Mouse (Mus musculus) ES-E14 (cell line): Measurements from ENCODE around the gene Pim2.

Experiments
- CHD2 ChIP-seq: IDR thresholded peaks from 2 replicates; pipeline ENCODE4 v1.6.1; 2014; ENCODE audit warnings: mild to moderate bottlenecking, low read depth, low read length, inconsistent platforms
- ZC3H11A ChIP-seq: IDR thresholded peaks from 2 replicates; pipeline ENCODE4 v1.6.1; 2012; ENCODE audit warnings: low read depth, mild to moderate bottlenecking, inconsistent platforms, low read length, borderline replicate concordance

DNA sequence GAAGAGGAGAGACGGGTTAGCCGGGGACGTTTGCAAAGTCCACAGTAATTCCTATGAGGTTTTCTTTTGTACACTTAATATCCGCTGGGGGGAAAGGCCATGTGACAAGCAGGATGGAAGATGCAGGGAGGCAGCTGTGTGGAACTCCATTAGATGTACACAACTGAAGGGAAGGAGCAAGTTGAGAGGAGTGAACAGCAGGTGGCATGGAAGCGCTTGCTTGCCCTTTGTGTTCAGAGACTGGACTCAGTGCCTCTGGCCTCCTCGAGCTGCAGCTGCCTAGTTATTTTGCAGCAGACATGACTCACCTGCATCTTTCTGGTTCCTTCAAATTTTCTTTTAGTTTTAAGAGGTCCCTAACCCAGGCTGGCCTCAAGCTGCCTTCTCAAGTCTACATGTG is 32.4 kb downstream of the Pim2 start:
- no peak for TF ChIP-seq ZC3H11A
- no peak for TF ChIP-seq CHD2
